Mouse (Mus musculus): ENCODE results near the gene Wdr20.

- no peak for TF ChIP-seq CTCF (IDR thresholded peaks at IDR 0.05; ENCODE audit: borderline replicate concordance, insufficient read depth, low read length)
- TF ChIP-seq POLR2A (IDR thresholded peaks at IDR 0.05; ENCODE audit: low read depth, low read length) = no peak
Observed at GRCm38 (mm10) chr12:110753976-110754375, 16.2 kb downstream of the Wdr20 start.

Measured in embryonic fibroblast, embryonic 13.5 days (primary cell).